Mouse (Mus musculus) cerebellum, adult 9-10 months (tissue): ENCODE measurements around the gene Rb1.

ENCODE experiments used
- DNase-seq: peaks from one replicate; pipeline ENCODE4 v3.0.0; 2022

The Rb1 gene

DNA sequence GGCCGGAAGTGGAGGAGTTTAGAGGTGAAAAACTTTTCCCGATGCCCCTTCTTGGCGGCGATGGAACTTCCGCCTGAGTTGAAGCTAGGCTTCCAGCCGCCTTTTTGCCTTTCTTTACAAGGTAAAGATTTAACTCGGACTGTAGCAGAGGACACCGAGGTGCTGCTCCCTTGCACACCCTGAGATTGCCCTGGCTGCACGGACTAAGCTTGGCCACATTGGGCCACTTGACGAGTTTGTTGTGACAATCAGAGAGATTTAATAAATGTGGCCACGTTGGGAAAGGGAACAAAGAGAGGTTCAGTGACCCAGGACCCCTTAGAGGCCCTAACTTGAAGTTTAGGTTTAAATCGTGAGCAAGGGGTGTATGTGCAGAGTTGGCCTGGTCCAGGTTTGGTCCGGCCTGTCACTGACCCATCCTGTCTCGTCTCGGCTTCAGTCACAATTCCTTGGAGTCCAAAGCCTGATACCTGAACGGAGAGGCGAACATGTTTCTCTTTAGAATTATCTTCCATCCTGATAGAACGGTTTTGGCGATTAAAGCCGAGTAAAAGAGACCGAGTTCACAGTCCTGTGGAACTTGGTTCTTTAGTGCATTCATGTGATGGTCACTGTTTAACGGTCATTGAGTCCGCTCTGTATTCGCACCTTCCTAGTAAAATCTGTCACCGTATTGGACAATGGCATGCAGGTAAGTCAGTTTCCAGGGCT lies 181.8 kb downstream of the Rb1 start:
- DNase-seq, result no peak

DNA sequence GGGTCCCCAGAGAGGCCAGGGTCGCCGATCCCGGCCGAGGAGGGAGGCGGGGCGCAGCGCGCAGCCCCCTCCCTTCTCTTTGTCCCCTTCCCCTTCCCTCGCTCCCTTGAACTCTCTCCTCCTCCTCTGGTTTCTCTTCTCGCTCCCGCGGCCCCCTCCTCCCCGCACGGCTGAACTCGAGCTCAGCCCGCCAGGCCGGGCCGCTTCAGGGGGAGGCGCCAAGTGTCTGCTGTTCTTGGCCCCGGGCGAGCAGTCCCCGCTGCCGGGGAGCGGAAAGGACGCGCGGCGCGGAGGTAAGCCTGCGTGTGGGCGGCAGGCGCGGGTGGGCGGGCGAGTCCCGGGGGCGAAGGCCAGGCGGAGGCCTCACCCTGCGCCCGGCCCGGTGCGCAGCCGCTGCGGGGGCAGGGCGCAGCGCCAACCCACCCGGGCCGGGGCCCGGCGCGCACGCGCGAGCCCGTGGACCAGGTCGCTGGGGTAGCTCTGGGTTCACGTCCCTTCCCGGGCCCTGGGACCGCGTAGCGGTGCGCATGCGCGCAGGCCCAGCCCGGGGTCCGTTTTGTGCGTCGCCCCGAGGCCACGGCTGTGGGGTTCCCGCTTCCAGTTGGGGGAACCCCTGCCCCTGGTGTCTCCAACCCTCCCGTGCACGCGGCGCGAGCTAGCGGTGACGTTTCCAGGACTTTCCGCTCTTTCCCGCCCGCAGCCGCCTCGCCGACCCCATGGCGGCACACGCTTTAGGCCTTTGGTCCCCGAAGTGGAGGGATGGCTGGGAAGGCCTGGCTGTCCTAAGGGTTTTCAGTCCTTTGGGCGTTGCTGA lies 182.5 kb downstream of the Rb1 start:
- DNase-seq, result peak; percentile 87

DNA sequence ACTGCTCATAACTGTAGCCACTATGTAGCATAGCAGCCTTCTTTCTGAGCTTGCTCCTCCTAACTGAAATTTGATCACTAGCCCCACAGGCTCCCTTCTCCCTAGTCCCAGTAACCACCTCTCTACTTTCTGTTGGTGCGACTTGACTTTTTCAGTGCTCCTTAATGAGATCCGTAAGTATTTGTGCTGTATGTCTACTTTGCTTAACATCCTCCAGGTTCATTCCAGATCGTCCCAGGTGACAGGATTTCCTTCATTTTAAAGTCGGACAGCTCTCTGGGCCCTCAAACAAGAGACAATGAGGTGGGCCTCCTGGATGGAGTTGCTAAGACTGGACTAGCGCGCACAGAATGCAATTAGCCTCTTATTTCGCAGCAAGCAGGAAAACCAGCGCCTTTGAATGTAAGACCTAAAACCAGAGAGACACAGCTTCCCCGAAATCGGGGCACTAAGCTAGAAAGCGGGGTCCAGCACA lies 183.2 kb downstream of the Rb1 start:
- DNase-seq, result no peak

DNA sequence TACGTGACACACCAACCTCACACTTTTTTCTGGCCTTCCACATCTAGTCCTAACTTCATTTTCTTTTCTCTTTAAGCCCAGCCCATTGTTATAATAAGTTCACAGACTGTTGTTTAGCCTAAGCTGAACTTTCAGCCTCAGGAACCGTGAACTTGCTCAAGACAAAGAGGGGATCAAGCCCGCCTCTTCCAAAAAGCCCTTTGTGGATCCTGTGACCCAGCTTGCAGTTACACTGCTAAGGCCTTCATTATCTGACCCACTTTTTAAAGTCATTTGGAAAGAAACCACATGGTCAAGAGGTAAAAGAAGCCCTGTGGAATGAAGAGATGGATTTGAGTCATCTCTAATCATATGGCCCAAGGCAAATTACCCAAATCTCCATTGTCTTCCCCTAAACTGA lies 183.8 kb downstream of the Rb1 start:
- peak; percentile 23 for DNase-seq

DNA sequence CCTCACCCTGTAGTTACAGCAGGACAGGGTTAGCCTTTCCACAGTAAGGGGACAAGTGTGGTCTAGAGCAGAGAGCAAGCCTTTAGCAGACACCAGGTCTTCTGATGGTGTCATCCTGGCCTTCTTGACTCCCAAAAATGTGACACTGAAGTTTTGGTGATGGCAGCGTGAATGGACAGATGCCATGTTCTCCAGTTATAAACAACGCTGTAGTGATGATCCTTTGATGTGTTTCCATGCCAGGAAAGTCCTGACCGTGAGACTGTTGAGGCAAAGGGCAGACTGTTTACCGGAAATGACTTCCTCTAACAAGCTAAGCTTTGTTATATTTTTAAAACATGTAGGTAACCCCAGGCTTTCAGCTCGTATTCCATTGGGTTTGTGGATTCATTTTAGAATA lies 185.8 kb downstream of the Rb1 start:
- DNase-seq, result no peak

DNA sequence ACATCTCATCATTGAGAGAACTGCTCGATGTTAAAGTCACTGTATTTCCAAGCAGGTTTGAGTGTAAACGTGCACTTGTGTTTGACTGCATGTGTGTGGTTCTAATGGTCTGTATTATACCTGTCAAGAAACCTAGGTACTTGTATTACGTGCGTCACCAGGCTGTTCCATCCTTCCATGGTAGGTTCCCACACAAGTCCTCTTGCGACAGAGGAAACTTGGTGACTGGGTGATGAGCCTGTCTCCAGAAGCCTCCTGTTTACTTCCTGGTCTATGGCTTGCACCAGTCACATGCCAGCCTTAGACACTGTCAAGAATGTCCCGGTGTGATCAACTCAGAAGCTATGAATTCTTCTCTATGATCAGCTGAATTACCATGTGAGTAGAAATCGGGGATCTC lies 187.1 kb downstream of the Rb1 start:
- DNase-seq, result no peak

DNA sequence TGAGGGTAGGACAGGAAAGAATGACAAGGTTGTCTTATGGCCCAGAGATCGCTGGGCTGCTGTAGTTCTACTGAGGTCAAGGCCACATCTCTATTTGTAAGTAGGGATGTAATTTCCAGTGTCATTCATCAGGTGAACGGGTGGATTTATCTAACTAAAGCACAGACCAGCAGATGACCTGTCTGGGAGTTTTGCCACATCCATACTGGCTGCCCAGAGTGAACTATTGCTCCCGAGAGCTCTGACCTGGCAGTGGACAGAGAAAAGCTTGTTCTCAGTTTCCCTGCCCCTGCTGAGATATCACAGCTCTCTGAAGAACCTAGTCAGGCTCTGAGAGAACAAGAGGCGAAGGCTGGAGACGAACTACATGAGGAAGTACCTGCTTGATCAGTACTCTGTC lies 188.4 kb downstream of the Rb1 start:
- no peak for DNase-seq
